Mouse (Mus musculus) G1E (cell line): Measurements from ENCODE around the gene Fam196b.

Source experiments
- CTCF ChIP-seq: IDR thresholded peaks from 2 replicates; pipeline ENCODE4 v1.5.1; 2012; ENCODE audit warnings: low read depth, low read length, inconsistent platforms, mixed read lengths
- GATA1 ChIP-seq: IDR thresholded peaks from 2 replicates; pipeline ENCODE4 v1.6.1; 2012; ENCODE audit warnings: borderline replicate concordance, low read length, inconsistent platforms, mixed read lengths
- GATA2 ChIP-seq: IDR thresholded peaks from 2 replicates; pipeline ENCODE4 v1.6.1; 2012; ENCODE audit warnings: low read depth, low read length, inconsistent platforms, borderline replicate concordance
- POLR2AphosphoS5 ChIP-seq: IDR thresholded peaks from 2 replicates; pipeline ENCODE4 v1.6.1; 2012; ENCODE audit warnings: low read depth, low read length, inconsistent platforms; ENCODE audit not compliant: insufficient replicate concordance
- TAL1 ChIP-seq: conservative IDR thresholded peaks from 2 replicates; pipeline ENCODE4 v1.6.1; 2012; ENCODE audit warnings: low read depth, low read length, inconsistent platforms, mixed read lengths

DNA sequence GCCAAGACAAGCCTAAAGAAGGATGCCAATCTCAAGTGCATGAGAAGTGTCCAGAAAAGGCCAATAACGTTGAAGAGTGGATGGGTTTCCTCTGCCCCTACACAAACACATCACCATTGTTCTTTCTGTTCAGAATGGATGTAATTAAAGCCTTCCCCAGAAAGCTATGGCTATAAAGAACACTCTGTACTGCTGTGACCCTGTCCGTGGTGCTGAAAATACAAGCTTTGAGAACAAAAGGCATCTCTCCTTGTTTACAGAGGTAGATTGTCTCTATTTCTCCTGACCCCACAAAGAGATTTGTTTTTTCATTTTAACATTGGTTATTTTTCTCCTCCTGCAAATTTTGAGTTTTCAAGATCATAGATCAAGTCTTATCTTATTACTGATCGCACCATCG, 133.3 kb downstream of the Fam196b start:
- no peak for TF ChIP-seq CTCF
- TF ChIP-seq GATA1, result no peak
- no peak for TF ChIP-seq TAL1
- no peak for TF ChIP-seq POLR2AphosphoS5
- TF ChIP-seq GATA2, result no peak
